Comparison of ENCODE assay signal across 31 mouse cellular contexts in the genomic region with DNA sequence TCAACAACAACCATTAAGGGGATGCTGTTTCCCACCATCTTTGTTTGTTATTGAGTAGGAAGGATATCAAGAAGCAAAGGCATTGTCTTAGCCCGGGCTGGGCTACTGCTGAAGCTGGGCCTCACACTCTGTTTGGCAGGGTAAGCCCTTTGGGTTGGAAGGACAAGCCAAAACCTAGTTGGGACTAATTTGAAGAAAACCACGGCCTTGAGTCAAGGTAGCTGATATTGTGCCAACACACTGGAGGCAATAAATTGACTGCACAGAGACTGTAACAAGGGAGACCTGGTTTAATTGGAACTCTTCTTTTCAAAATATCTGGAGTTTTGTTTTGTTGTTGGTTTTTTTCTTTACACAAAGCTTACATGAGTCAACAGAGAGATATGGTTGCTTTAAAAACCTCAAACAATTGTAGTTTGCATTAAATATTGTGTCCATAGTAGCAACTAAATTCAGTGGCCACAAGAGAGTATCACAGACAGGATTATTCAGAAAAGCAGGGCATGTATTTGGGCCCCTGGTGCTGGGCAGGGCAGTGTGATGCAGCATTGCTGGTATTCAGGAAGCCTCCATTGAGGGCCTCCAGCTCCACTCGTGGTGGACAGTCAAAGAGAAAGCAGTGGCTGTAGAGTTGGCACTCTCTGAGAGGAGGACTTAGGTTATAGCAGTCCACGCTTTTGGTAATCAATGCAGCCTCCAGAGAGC.
DNase-seq lines count a peak whose midpoint lies in the region; ATAC-seq and TF ChIP-seq lines count a peak whose summit lies in the region.
"Had no signal": no experiment of that assay in that cellular context is flagged by ENCODE, and none has a peak within 500 bp of the region (broad histone marks: within the 10 kb centered on the region; RNA-seq: fewer than 3 reads in every experiment).

No protein-coding gene starts in this region.

- no peak overlapping the region for H3K27ac ChIP-seq in intestine, embryonic 15.5 days
- H3K27ac ChIP-seq: embryonic facial prominence, embryonic 10.5 days; embryonic facial prominence, embryonic 13.5 days; forebrain, embryonic 12.5 days; forebrain, embryonic 15.5 days; gastrocnemius, adult 2 months; heart, embryonic 15.5 days; hindbrain, embryonic 10.5 days; hindbrain, embryonic 13.5 days had no signal

- no peak for TF ChIP-seq CTCF in lung, adult 2 months (IDR thresholded peaks at IDR 0.05; ENCODE audit: insufficient read depth, low read length)

- no peaks in the 10 kb centered on the region for H3K4me1 ChIP-seq in intestine, embryonic 15.5 days (replicated peaks)
- H3K4me1 ChIP-seq in lung, adult 2 months (ENCODE audit: control insufficient read depth, insufficient read depth, low read length), result no peaks in the 10 kb centered on the region
- H3K4me1 ChIP-seq: forebrain, embryonic 12.5 days; heart, embryonic 12.5 days; heart, embryonic 15.5 days had no signal

- H3K36me3 ChIP-seq in intestine, embryonic 15.5 days, result no peaks in the 10 kb centered on the region
- H3K36me3 ChIP-seq: embryonic facial prominence, embryonic 10.5 days; embryonic facial prominence, embryonic 13.5 days; forebrain, embryonic 12.5 days; forebrain, embryonic 15.5 days; heart, embryonic 12.5 days; heart, embryonic 15.5 days; hindbrain, embryonic 13.5 days had no signal

- 0 out of 2 replicates have a peak, but pooled peaks cover 2% of the 10 kb centered on the region for H3K27me3 ChIP-seq in intestine, embryonic 15.5 days (replicated peaks)
- H3K27me3 ChIP-seq: embryonic facial prominence, embryonic 13.5 days; forebrain, embryonic 12.5 days; forebrain, embryonic 15.5 days; heart, embryonic 12.5 days; heart, embryonic 15.5 days; hindbrain, embryonic 13.5 days had no signal

- peak; percentile 63 to 89 for DNase-seq in adrenal gland, adult (ENCODE audit: inconsistent age in 2 of 2, low spot score in 1 of 2)
- DNase-seq in adrenal gland, postnatal 4 days (ENCODE audit: low spot score in 2 of 2), result no peak
- DNase-seq in 3T3-L1 (ENCODE audit: low read depth, low spot score), result peak; percentile 78
- peak; percentile 79 for DNase-seq in adrenal gland, adult 2 months
- peak; percentile 71 for DNase-seq in adrenal gland, postnatal 14 days
- no peak for DNase-seq in B cell, adult 2 months
- no peak for DNase-seq in lung, adult 2 months
- DNase-seq: cerebellum, adult 11-12 months; cerebellum, adult 8-10 months; cerebellum, postnatal 10 days; cerebellum, postnatal 36 days; embryo, embryonic 11 days; gastrocnemius, adult 2 months; gastrocnemius, postnatal 14 days; heart, adult 11 months; heart, postnatal 10 days; heart, postnatal 36 days; kidney, adult 18-20 months had no signal

- no peak for TF ChIP-seq POLR2A in lung, adult 2 months (IDR thresholded peaks at IDR 0.05; ENCODE audit: borderline replicate concordance, extremely low read depth, low read depth, low read length)

- H3K9me3 ChIP-seq in intestine, embryonic 15.5 days, result no peaks in the 10 kb centered on the region
- H3K9me3 ChIP-seq: forebrain, embryonic 15.5 days; heart, embryonic 15.5 days; hindbrain, embryonic 13.5 days had no signal

- no peak overlapping the region for H3K4me3 ChIP-seq in intestine, embryonic 15.5 days (replicated peaks)
- H3K4me3 ChIP-seq in lung, adult 2 months (replicated peaks; ENCODE audit: extremely low read depth, low read depth, low read length), result no peak overlapping the region
- H3K4me3 ChIP-seq: embryonic facial prominence, embryonic 10.5 days; embryonic facial prominence, embryonic 13.5 days; erythroblast, embryonic 14.5 days; forebrain, embryonic 12.5 days; forebrain, embryonic 15.5 days; gastrocnemius, adult 2 months; heart, embryonic 12.5 days; heart, embryonic 15.5 days; hindbrain, embryonic 10.5 days; hindbrain, embryonic 13.5 days had no signal

- no peak overlapping the region for H3K9ac ChIP-seq in intestine, embryonic 15.5 days
- H3K9ac ChIP-seq: embryonic facial prominence, embryonic 13.5 days; forebrain, embryonic 12.5 days; forebrain, embryonic 15.5 days; heart, embryonic 12.5 days; heart, embryonic 15.5 days; hindbrain, embryonic 13.5 days had no signal

- 76% methylated on average over 4 of the region's 4 CpGs for WGBS in intestine, embryonic 15.5 days
- WGBS in lung, adult 2 months, result 53% methylated on average over 4 of the region's 4 CpGs

- ATAC-seq in intestine, embryonic 15.5 days, result no peak
- ATAC-seq: CD4-positive, CD25-positive, alpha-beta regulatory T cell, adult 4 months; forebrain, embryonic 15.5 days; hindbrain, embryonic 16.5 days; intestine, embryonic 16.5 days had no signal

- no peak overlapping the region for H3K4me2 ChIP-seq in intestine, embryonic 15.5 days (replicated peaks)
- H3K4me2 ChIP-seq: embryonic facial prominence, embryonic 13.5 days; forebrain, embryonic 12.5 days; forebrain, embryonic 15.5 days; heart, embryonic 12.5 days; heart, embryonic 15.5 days; hindbrain, embryonic 13.5 days had no signal

Comparison
In these comparisons a context has a peak if more than half of its experiments do, and no peak if none do; other contexts are left out.
1. DNase-seq: peak in adrenal gland, adult (2 of 2), 3T3-L1 (single experiment), adrenal gland, adult 2 months (single experiment) and adrenal gland, postnatal 14 days (single experiment); none in adrenal gland, postnatal 4 days (0 of 2), B cell, adult 2 months (0 of 2) and lung, adult 2 months (single experiment).